Mouse (Mus musculus) left cerebral cortex, postnatal 10 days (tissue): ENCODE data around the gene Clstn3. TPM values are rescaled to one million over a fixed set of nuclear protein-coding genes. Genes with fewer than 3 reads are reported as not detected.
"Not testable (repeated sequence)": the region's sequence is repeated elsewhere in the genome, so short reads cannot be mapped to it uniquely, and the experiment has no call there.

Source experiments
- DNase-seq, 2 experiments: peaks; one replicate each; pipeline ENCODE4 v3.0.0; 2021 to 2022; ENCODE audit warnings: low spot score in 2 of 2, mixed read lengths in 1 of 2; ENCODE audit errors: extremely low spot score in 1 of 2
- intact Hi-C: fragments of 180-260 bp; cut with DNase I; formaldehyde crosslinking; loops from one replicate; pipeline ENCODE4 v1.15.1; 2025
- total RNA-seq, 2 experiments: library from RNA; stranded (reverse); gene quantifications; 2 replicates each; pipeline ENCODE4 v1.2.3; 2021

Gene Clstn3
- total RNA-seq, 2 experiments from 2014 or later: 333 TPM

- DNase-seq: no peak
- intact Hi-C loops: no loop called here
Measured at GRCm38 (mm10) chr6:124427289-124427688, 37.3 kb downstream of the Clstn3 start.

- no peak for DNase-seq
- intact Hi-C loops: no loop called here
Measured at GRCm38 (mm10) chr6:124426604-124427003, 38.0 kb downstream of the Clstn3 start.

DNA sequence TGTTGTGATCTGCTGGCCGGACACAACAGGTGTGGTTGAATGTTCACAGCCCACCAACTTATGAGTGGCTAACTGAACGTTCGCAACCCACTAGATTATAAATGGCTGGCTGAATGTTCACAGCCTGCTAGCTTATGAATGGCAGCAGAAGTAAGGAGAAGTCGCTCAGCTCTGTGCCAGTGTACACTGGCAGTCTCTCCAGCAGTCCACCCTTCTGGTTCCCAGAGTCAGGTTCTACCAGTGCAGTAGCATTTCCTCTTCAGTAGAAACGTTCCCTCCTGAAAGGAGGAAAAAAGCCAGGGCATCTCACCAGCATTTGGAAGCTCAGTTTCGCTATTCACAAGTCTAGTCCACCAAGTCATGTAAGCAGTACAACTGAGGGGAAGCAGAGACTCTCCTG is 39.1 kb downstream of the Clstn3 start:
- intact Hi-C loops: no loop called here
- DNase-seq: no peak

GRCm38 (mm10) chr6:124425042-124425441 is 39.6 kb downstream of the Clstn3 start:
- DNase-seq: not testable (repeated sequence)

DNA sequence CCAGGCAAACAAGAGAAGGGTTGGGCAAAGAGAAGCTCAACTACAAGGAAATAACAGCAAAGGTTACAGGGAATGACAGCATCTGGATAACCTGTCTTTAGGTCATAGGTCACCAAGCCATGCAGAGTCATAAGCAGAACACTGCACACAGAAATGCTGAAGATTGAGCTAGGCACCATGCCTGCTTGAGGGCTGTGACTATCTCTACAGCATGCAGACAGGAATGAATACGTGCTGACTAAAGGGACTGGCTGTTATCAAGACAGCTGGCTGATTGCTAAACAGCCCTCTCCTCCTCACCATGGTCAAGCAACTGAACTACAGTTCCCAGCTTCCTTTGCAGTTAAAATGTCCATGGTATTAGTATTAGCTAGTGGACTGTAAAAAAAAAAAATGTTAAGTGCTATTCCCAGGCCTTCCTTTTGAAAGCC is 40.5 kb downstream of the Clstn3 start:
- intact Hi-C loops: no loop called here
- DNase-seq: no peak

More at GRCm38 (mm10) chr6:124425042-124425441, 39.6 kb downstream of the Clstn3 start:
- intact Hi-C loops: not testable (repeated sequence)

GRCm38 (mm10) chr6:124418686-124419085 is 45.9 kb downstream of the Clstn3 start:
- no peak for DNase-seq
- intact Hi-C loops: no loop called here

GRCm38 (mm10) chr6:124415347-124416088 is 49.1 kb downstream of the Clstn3 start:
- DNase-seq: peak; percentile 80 to 88
- intact Hi-C loops: no loop called here

DNA sequence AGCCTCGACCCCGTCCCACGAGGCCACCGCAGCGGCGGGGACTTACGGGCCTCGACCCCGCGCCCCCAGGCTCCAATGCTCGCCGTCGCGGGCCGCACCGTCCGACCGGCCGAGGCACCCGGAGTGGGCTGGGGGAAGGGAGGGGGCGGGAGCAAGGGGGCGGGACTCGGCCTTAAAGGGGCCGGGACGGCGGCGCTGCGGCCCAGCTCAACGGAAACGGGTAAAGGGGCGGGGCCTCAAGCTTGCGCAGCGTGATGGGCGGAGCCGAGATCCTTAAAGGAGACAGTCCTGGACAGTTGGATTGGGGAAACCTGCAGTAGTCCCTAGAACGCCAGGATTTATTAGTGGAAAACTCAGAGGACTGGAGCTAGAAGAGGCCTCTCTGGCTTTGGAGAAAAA is 49.7 kb downstream of the Clstn3 start, which contains the start of gene Pex5:
TSS of gene Pex5 (minus strand) at position 141 of the 399 bp plus-strand sequence.
- DNase-seq: peak; percentile 93 to 98
- intact Hi-C loops: no loop called here

GRCm38 (mm10) chr6:124414150-124414926 is 50.3 kb downstream of the Clstn3 start:
- peak in 1 of 2 experiments; percentile 71 for DNase-seq
- intact Hi-C loops: no loop called here

DNA sequence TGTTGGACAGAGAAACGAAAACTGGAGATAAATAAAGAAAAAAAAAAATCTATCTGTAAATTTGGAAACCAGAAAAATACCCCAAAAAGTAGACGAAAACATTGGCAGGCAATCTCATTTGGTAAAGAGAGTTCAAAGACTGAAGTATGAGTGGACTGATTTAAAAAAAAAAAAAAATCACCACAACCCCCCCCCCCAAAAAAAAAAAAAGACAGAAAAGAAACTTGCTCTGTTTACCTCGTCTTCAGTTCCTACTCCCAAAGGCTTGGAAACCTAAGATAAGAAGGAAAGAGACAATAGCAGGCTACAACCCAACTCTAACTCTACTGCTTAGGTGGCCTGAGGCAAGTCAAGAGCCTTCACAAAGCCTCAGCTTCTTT is 50.8 kb downstream of the Clstn3 start:
- intact Hi-C loops: no loop called here
- DNase-seq: no peak

DNA sequence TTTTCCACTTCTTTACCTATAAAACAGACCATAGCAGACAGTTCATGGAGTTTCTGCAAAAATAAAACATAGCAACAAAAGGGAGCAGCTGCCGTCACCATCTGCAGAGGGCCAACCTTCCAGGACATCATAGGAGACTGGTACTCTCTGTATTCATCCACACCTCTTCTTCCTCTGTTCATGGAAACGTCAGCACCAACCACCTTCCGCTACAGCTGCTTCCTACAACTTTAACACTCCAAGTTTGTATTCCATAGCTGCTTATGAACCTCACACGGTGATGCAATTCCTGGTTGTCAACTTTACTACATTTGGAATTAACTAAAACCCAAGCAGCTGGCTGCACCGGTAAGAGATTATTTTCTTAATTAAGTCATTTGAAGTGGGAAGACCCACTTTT is 56.2 kb downstream of the Clstn3 start:
- intact Hi-C loops: loop anchor here (10.0 kb wide), 1 partner anchor 1524 kb away; no protein-coding TSS in a partner anchor
- no peak for DNase-seq

GRCm38 (mm10) chr6:124407180-124407579 is 57.4 kb downstream of the Clstn3 start:
- DNase-seq: no peak
- intact Hi-C loops: loop anchor here (10.0 kb wide), 1 partner anchor 1522 kb away; no protein-coding TSS in a partner anchor

GRCm38 (mm10) chr6:124406326-124406725 is 58.3 kb downstream of the Clstn3 start:
- DNase-seq: no peak
- intact Hi-C loops: loop anchor here (10.0 kb wide), 1 partner anchor 1522 kb away; no protein-coding TSS in a partner anchor

GRCm38 (mm10) chr6:124399738-124400137 is 64.9 kb downstream of the Clstn3 start:
- DNase-seq: no peak
- intact Hi-C loops: loop anchor here (10.0 kb wide), 1 partner anchor 1515 kb away; no protein-coding TSS in a partner anchor

- DNase-seq, intact Hi-C loops: not testable (repeated sequence)
Measured at GRCm38 (mm10) chr6:124394991-124395390, 69.6 kb downstream of the Clstn3 start.

Other genes with a start within 250 kb of the Clstn3 start
- gene Vmn2r27, start 232.9 kb downstream of the Clstn3 start, total RNA-seq: not detected
- gene Cd163, start 160.1 kb downstream of the Clstn3 start, total RNA-seq: 1 to 10 TPM; 1.9 to 3.8 TPM
- gene Pex5, start 49.7 kb downstream of the Clstn3 start, total RNA-seq: 10 to 100 TPM; 79.0 to 84.6 TPM
- under 1 TPM; 0.21 to 0.30 TPM for gene C1rl, start 28.3 kb upstream of the Clstn3 start, total RNA-seq
- gene C1ra, start 47.6 kb upstream of the Clstn3 start, total RNA-seq: 1 to 10 TPM in 1 of 2 experiments, under 1 TPM in 1; 0.99 to 1.2 TPM
- 1 to 10 TPM; 1.2 to 2.0 TPM for gene C1s1, start 77.6 kb upstream of the Clstn3 start, total RNA-seq
- gene C1rb, start 105.5 kb upstream of the Clstn3 start, total RNA-seq: not detected
- under 1 TPM; 0.19 to 0.59 TPM for gene C1s2, start 171.3 kb upstream of the Clstn3 start, total RNA-seq
- 10 to 100 TPM; 29.7 to 36.4 TPM for gene Lpcat3, start 198.2 kb upstream of the Clstn3 start, total RNA-seq
- 10 to 100 TPM; 38.0 to 42.6 TPM for gene Emg1, start 247.4 kb upstream of the Clstn3 start, total RNA-seq
- gene Phb2, start 247.5 kb upstream of the Clstn3 start, total RNA-seq: 100 to 1,000 TPM; 151 to 160 TPM